Mouse (Mus musculus): Measurements from ENCODE around the gene Ran.
"Not testable (repeated sequence)": the region's sequence is repeated elsewhere in the genome, so short reads cannot be mapped to it uniquely, and the experiment has no call there.

The Ran gene

DNA sequence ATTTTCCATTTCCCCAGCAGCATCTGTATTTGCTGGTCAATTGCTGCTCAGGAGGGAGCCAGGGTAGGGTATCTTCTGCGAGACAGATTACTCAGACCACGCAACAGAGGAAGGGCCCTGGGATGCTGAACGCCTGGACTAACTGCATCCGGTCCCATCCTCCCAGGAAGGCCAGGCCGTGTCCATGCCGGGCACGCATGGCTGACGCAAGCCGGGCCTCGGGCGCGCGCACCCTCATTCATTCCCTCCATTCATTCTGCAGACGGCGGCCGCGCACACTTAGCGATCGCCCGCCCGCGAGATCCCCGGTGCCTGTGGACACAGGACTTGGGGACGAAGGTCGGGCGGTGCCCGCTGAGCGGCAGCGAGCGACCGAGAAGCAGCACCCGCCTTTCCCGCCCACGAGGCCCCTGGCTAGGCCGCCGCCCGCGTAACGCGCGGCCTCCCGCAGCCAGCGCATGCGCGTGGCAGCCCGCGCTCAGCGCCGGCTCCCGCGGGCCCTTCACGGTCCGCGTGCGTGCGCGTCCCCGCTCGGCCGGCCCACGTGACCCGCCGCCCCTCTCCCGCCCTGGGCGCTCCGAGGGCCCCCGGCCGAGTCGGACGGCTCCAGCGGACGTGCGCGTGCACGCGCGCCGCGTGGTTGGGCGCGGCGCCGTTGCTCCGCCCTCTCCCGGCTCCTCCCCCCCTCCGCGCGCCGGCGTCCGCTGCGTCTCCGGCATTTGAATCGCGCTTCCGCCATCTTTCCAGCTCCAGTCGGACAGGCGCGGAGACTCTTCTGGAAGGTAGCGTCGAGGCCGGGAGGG is at the start of gene Ran:
Ran (plus strand) TSS at position 573 of the 803 bp plus-strand sequence.
- DNase-seq (ENCODE audit: low spot score): peak; percentile 93

DNA sequence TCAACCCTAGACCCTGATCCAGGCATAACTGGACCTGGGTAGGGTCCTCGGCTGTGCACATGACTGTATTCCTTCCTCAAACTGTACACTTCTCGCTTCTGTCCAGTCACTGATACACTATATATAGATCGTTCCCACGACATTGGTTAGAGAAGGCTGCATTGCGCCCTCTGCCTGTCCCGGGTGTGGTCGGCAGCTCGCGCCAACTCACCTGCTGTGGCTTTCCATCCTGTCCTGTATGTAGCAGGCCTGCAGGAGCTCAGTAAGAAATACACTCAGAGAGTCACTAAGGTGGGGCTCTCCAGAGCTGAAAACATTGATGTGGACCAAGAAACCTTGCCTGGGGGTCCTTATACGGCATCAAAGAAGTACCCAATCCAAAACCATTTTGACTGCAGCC is 49.0 kb upstream of the Ran start:
- DNase-seq (ENCODE audit: low spot score): no peak

DNA sequence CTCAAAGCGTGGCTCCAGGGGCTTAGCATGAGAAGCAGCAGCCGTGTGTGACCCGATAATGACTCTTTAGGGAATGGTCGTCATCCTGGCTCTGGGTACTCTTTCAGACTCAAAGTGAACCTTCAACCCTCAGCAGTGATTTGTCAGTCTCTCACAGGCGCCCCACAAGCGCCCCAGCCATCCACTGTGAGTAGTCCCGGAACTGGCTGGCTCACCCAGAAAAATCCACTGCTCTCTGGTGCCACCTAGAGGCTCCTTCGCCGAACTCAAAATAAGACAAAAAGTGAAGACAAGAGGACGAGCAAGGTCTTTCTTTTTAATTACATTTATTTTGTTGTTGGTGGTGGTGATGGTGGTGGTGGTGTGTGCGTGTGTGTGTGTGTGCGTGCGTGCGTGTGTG is 48.6 kb upstream of the Ran start:
- peak; percentile 73 for DNase-seq (ENCODE audit: low spot score)

DNA sequence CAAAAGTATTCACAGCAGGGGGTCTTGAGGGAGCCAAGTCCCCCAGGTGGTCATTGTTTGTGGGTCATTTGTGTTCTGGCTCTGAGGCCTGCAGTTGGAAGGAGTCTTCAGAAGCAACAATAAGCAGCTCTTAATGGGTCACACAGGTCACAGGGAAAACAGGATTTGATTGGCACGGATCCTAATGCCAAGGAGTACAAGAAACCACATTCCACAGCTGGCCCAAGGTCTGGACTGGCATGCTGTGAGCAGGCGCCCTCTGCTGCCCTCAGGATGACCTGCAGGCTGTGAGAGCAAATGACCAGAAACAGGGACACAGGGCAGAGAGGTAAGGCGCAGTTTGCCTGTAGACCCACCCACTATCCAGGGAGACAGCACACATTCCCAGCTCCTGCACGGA is 43.6 kb upstream of the Ran start:
- DNase-seq (ENCODE audit: low spot score): peak; percentile 23

DNA sequence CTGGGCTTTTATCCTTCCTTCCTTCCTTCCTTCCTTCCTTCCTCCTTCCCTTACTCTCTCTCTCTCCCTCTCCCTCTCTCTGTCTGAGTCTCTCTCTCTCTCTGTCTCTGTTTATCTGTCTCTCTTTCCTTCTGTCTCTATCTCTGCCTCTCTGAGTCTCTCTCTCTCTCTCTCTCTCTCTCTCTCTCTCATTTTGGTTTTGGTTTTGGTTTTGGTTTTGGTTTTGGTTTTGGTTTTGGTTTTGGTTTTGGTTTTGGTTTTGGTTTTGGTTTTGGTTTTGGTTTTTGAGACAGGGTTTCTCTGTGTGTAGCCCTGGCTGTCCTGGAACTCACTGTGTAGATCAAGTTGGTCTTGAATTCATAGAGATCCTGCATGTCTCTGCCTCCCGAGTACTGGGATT is 42.4 kb upstream of the Ran start:
- DNase-seq (ENCODE audit: low spot score): not testable (repeated sequence)

DNA sequence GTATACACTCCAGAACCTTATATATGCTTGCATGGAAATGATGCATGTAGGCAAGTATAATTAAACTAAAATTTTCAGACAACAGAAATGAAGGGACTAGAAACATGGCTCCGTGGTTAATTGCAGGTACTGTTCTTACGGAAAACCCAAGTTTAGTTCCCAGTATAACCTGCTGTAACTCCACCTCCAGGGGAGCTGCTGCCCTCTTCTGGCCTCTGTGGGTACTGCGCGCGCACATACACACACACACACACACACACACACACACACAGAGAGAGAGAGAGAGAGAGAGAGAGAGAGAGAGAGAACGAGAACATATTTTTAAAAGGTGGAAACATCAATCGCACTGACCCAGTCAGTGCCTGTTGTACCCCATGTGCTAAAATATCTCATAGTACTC is 40.9 kb upstream of the Ran start:
- no peak for DNase-seq (ENCODE audit: low spot score)

DNA sequence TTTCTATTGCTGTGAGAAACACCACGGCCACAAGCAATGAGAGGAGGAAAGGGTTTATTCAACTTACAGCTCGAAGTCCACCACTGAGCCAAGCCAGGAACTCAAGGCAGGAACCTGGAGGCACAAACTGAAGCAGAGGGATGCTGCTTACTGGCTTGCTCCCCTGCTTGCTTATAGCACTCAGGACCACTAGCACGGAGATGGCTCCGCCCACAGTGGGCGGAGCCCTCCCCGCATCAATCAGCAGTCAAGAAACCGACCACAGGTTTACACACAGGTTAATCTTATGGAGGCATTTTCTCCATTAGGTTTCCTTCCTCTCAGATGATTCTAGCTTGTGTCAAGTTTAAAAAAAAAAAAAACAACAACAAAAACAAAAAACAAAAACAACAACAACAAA is 39.0 kb upstream of the Ran start:
- no peak for DNase-seq (ENCODE audit: low spot score)

DNA sequence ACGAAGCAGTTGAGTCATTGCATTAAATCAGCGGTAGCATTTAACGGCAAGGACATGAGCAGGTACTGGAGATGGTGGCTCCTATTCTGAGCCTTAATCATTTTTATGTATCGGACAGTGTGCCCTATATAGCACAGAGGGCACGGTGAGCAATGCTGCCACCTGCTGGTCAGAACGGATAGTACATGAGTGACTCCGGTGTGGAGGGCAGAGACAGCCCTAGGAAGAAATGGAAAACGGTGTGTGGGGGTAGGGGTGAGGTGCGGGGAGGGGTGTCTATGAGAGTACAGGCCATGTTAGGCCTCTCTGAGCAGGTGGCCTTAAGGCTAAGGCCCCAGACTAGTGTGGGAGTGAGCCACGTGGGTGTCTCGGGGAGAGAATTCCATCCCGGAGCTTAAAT is 38.3 kb upstream of the Ran start:
- DNase-seq (ENCODE audit: low spot score): peak; percentile 71

DNA sequence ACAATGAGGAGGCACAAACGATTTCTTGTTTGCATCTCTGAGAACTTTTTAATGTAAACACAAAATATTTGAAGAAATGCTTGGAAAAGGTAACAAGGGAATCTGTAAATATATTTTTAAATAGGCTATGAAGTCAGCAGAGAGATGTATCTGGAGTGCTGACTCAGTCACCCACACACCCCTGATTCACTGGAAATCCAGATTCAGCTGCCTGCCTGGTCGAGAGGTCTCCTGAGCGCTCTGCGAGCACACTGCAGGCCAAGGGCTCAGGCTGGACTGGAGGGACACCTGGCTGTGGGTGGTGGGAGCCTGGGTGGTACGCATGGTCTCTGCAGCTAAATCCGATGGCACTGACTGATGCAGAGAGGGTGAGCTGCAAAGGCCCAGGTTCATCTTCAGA is 35.3 kb upstream of the Ran start:
- no peak for DNase-seq (ENCODE audit: low spot score)

DNA sequence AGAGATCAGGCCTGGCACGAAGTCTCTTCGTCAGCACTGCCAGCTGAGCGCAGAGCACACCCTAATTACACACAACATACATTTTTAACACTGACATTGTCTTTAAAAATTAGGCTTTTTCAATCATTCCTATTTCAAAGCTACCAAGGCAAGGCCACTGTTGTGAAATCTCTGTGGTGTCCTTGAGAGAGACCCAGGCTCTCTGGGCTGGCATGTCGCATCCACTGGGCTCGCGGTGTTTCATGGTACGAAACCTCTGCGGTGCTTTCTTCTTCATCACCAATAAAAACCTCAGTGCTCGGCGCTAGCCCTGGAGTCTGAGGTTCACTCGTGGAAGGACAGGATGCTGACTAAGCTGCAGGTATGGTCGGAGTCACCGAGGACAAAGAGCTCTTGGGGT is 33.9 kb upstream of the Ran start:
- DNase-seq (ENCODE audit: low spot score): no peak

DNA sequence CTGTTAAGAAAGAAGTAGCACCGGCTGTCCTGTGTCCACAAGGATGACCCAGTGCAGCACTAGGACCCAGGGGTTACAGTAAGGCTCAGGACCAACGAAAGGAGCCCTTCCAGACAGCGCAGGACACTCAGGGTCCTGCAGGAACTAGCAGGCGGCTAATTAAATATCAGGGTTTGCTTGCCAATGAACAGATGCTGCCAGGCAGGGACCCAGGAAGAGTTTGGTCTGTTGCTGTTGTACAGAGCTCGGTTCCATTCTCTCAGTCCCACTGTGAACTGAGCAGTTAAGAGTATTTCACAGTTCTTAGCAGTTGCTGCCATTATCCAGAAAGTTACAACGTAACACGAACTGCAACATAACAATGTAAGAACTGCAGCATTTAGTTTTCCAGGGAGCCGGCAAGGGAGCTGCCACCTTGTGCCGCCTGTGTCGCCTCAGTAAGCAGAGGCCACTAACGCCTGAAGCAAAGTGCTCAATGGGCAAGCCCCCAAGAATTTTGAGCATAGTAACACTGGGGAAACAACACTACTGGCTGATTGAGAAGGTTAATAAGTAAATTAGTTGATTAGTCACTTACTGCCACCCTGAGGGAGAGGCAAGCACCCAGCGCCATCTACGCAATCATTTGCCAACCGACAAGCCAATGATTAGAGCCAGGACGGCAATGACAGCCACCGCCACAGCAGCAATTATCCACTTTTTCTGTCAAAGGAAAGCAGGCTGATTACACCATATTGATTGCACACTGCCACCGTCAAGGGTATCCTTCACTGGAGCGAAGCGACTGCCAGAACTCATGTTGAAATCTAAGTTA is 32.5 kb upstream of the Ran start:
- no peak for DNase-seq (ENCODE audit: low spot score)

DNA sequence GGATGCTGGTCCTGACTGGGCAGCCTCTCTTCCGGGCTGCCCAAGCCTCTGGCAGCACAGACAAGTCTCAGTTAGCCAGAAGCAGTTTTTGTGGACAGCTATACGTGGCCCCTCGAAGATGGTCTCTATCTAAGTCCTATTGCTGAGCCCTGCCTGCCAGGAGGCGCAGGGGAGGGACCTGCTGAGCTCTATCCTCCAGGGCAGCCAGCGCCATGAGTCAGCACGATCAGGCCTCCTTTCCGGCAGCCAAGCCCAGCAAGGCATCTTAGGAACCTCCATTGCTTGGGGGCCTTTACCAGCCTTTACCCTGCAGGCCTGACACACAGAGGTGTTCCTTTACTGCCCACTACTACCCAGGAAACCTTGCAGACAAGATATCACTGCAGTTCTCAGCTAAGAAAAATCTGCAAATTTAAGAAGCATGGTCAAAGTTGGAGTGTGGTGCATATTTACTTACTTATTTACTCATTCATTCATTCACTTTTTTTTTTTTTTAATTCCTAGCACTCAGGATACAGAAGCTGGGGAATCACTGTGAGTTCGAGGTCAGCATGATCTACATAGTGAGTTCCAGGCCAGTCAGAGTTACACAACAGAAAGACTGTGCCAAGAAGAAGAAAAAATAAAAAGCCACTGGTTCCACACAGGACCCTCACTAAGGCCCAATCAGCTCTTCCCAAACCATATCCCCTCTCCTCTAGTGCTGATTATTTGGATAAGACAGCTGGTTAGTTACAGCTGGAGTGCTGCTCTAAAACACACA is 19.0 kb upstream of the Ran start:
- no peak for DNase-seq (ENCODE audit: low spot score)

DNA sequence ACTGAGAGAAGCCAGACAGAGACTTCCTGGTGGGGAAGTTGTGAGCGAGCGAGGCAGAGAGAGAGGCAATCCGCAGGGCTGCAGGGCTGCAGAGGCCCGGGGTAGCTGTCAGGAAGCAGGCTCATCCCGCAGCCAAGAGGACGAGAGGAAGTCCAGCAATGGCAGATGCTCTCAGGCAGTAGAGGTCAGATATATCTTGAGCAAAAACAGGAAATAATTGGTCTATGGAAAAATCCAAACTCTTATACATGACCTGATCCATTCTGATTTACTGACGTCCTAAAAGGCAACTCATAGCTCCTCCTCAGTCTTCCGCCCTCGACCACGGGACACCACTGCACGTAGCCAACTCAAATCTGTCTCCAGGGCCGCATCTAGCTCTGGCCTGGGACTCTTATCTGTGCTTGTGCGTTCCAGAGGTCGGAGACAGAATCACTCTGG is 17.3 kb upstream of the Ran start:
- no peak for DNase-seq (ENCODE audit: low spot score)

DNA sequence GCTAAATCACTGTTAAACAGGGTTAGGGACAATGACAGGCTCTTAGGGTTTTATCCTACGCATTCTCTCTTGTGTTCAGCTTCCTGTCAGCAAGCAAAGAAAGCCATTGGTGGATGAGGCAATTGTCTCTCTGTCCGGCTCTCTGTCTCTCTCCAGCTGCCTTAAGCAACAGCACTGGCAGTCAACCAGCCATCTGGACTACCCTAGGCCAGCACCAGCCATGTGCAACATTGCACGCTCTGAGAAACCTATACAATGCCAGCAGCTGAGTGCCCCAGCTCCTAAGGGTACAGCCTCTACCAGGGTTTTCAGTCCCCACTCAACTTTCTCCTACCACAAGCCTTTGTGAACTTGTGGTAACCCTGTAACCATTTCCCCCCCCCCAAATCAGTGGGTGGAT is 14.5 kb upstream of the Ran start:
- DNase-seq (ENCODE audit: low spot score): no peak

DNA sequence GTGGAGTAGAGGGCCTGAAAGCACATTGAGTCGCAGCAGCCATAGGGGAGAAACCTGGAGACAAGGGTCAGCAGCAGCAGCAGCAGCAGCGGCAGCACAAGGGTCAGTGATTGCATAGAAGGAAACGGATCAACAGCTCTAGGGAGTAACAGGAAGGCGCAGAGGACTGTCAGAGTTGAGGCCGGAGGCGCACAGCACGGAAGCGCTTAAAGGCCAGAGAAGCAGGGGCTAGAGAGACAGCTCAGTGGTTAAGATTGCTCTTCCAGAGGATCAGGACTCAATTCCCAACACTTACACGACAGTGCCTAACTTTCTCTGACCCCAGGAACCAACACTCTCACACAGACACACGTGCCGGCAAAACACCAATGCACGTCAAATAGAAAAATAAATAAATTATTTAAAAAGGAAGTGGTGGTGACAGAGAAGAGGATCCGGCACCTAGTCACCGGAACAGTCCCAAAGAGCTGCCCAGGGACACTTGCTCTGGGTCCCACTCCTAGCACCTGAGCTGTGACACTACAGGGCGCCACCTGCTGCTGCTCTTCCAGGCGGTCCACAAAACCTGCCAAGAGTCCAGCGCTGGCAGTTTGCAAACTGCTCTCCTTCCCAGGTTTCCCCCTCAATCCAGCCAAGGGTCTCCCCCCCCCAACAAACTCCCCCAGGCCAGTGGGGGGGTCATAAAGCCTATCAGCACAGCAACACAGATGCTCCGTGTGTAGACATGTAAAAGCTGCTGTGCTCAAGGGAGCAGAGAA is 13.7 kb upstream of the Ran start:
- DNase-seq (ENCODE audit: low spot score): no peak

DNA sequence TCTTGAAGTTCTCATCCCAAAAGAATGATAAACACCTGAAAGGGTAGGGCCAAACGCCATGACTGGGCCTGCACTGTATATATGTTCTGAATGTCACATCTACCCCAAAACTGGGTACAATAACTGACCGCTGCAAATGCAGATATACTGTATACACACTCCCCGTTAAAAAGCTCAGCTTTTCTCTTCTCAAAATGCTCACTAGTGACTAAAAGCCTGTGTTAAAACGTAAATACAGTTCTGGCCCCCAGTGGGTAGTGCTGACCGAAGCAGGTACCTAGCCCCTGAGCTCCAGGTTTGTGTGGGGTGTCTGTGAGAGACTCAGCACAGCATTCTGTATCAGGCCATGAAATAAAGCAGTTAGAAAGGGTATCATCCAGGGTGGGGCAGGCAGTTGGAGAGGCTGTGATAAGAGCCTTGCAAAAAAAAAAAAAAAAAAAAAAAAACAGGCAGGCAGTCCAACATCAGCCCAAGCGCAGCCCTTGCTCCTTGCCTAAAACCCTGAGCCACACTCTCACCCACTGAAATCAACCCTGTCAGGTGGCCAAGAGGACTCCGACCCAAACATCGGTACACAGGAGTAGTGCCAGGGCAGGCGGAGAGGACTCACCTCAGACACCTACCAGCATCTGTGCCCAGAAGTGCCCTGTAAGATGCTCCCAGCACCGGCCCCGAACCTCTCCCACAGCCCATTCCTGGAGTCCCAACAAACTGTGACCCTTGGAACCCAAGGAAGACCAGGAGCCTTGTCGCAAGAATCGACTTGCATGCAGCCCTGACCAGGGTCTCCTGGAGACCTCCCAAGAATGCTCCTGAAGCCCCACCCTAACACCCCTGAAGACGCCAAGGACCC is 12.5 kb upstream of the Ran start:
- no peak for DNase-seq (ENCODE audit: low spot score)

DNA sequence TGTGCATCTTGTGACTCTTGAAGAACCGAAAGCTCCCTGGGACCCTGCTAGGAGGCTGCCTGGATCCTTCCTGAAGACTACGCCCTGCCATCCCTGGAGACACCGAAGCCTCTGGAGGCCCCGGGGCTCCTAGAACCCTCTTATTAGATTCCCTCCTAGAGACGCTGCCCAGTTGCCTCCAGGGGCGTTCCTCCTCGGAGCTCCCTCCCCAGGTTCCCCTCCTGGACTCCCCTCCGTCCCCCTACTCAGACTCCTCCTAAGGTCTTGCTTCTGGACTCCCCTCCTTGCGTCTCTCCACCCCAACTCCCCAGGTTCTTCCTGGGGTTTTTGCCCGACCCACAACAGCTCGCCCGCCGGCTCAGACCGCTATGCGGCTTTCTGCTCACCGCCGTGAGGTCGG is 11.9 kb upstream of the Ran start:
- no peak for DNase-seq (ENCODE audit: low spot score)

DNA sequence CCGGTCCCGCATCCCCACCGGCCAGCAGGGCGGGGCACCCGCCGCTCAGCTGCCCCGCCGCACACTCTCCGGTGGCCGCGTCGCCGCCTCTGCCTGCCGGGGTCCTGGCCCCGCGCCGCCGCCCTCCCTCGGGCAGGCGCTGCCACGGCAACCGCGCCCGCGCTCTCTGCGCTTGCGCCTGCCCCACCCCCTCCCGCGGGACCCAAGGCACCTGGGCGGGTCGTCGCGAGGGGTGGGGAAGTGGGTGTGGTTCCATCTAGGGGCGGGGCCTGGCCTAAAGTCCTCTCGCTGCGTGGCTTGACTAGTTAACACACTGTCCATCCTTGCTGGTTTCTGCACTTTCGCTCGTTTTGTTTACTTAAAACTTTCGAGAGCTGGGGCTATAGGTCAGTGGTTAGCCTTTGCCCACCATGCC is 11.4 kb upstream of the Ran start, which contains the start of gene Stx2:
Stx2 (minus strand) TSS at position 163 of the 415 bp plus-strand sequence.
- peak; percentile 90 for DNase-seq (ENCODE audit: low spot score)

DNA sequence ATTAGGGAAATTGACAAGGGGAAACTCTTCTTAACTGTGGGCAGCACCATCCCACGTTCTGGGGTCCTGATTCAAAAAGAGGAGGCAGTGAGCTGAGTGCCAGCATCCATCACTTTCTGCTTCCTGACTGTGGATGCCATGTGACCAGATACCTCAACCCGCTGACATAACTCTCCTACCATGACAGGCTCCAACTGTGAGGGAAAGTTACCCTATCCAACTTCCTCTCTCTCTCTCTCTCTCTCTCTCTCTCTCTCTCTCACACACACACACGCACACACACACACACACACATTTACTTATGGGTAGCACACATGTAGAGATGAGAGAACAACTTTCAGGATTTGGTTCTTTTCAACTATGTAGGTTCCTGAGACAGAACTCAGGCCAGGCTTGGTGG is 10.3 kb upstream of the Ran start:
- no peak for DNase-seq (ENCODE audit: low spot score)

DNA sequence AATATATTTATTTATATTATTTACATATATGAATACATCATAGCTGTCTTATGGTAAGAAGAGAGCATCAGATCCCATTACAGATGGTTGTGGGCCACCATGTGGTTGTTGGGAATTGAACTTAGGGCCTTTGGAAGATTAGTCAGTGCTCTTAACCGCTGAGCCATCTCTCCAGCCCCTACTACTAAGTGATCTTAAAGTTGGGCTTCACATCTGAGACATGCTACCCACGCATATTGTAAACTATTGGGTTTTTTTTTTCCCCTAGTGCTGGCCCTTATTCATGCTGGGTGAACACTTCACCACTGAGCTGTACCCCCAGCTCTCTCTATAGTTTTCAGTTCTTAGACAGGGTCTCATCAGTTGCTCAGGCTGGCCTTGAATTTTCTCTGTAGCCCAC is 8.9 kb upstream of the Ran start:
- DNase-seq (ENCODE audit: low spot score): no peak

DNA sequence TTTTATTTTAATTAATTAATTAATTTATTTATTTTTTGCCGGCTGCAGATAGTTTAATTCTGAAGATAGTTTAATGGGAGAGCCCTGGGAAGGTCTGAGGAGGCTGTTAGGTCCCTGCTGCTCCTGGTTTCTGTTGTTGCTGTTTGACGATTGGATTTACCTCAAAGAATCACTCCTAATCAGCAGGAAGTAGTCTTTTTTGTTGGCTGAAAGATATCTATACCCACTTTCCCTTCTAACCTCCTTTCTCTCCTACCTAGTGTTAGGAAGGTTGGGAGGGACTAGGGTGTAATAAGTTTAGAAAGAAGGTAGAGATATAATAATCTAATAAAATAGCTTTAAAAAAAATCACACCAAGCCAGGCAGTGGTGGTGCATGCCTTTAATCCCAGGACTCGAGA is 4.8 kb upstream of the Ran start:
- no peak for DNase-seq (ENCODE audit: low spot score)

All from ovary, postnatal 14 days (tissue).